Mouse (Mus musculus): ENCODE results near the gene 4930415O20Rik. TPM values are rescaled to one million over a fixed set of nuclear protein-coding genes. Genes with fewer than 3 reads are reported as not detected.

4930415O20Rik gene
- not detected for total RNA-seq (2023)

GRCm38 (mm10) chr15:98570873-98571538 is at the start of gene 4930415O20Rik, which contains the start of gene Ccnt1:
Gene 4930415O20Rik, plus strand, starts transcription at chr15:98571004.
Gene Ccnt1, minus strand, starts transcription at chr15:98570923.

GRCm38 (mm10) chr15:98533881-98534627 is 36.8 kb upstream of the 4930415O20Rik start, which contains the start of gene Kansl2:
Gene Kansl2, minus strand, starts transcription at chr15:98534264.

GRCm38 (mm10) chr15:98609331-98610130 is 38.7 kb downstream of the 4930415O20Rik start, which contains the start of gene Adcy6:
Gene Adcy6, minus strand, starts transcription at chr15:98610076.

GRCm38 (mm10) chr15:98630540-98630939 is 59.7 kb downstream of the 4930415O20Rik start, which contains the start of gene Cacnb3:
Gene Cacnb3, plus strand, starts transcription at chr15:98630840.

Other genes with a start within 250 kb of the 4930415O20Rik start
- gene Olfr284, start 230.0 kb upstream of the 4930415O20Rik start, total RNA-seq (2023) = not detected
- gene Olfr283, start 190.1 kb upstream of the 4930415O20Rik start, total RNA-seq (2023) = not detected
- not detected for gene Olfr282, start 139.8 kb upstream of the 4930415O20Rik start, total RNA-seq (2023)
- not detected for gene Olfr281, start 118.4 kb upstream of the 4930415O20Rik start, total RNA-seq (2023)
- gene OR5BS1P, start 101.1 kb upstream of the 4930415O20Rik start, total RNA-seq (2023) = not detected
- gene Lalba, start 88.3 kb upstream of the 4930415O20Rik start, total RNA-seq (2023) = not detected
- gene Olfr279, start 78.6 kb upstream of the 4930415O20Rik start, total RNA-seq (2023) = not detected
- 63.2 TPM for gene Kansl2, start 36.7 kb upstream of the 4930415O20Rik start, total RNA-seq (2023)
- 136 TPM for gene Ccnt1, start 81 bp upstream of the 4930415O20Rik start, total RNA-seq (2023)
- 43.6 TPM for gene Adcy6, start 39.1 kb downstream of the 4930415O20Rik start, total RNA-seq (2023)
- gene Cacnb3, start 59.8 kb downstream of the 4930415O20Rik start, total RNA-seq (2023) = 1.5 TPM
- gene Ddx23, start 91.9 kb downstream of the 4930415O20Rik start, total RNA-seq (2023) = 139 TPM
- gene Rnd1, start 106.5 kb downstream of the 4930415O20Rik start, total RNA-seq (2023) = 0.44 TPM
- gene Ccdc65, start 137.2 kb downstream of the 4930415O20Rik start, total RNA-seq (2023) = not detected
- 3.0 TPM for gene Fkbp11, start 157.2 kb downstream of the 4930415O20Rik start, total RNA-seq (2023)
- 103 TPM for gene Arf3, start 192.2 kb downstream of the 4930415O20Rik start, total RNA-seq (2023)
- gene Wnt10b, start 207.1 kb downstream of the 4930415O20Rik start, total RNA-seq (2023) = not detected
- gene Wnt1, start 218.9 kb downstream of the 4930415O20Rik start, total RNA-seq (2023) = not detected
- not detected for gene Ddn, start 238.5 kb downstream of the 4930415O20Rik start, total RNA-seq (2023)

All from CD4-positive naive resting alpha-beta T cell, adult 57 days (primary cell).